Mouse (Mus musculus) brain, adult 2 months (tissue): ENCODE results near the gene Gm37240.

Source experiments
- DNase-seq: peaks from one replicate; pipeline ENCODE4 v3.0.0; 2011; ENCODE audit warnings: low read depth, low spot score

Gene Gm37240

GRCm38 (mm10) chr3:84615856-84616225 is 1271.5 kb downstream of the Gm37240 start:
- no peak for DNase-seq

- DNase-seq: peak; percentile 77
Observed at GRCm38 (mm10) chr3:84615050-84615855, 1272.1 kb downstream of the Gm37240 start.

GRCm38 (mm10) chr3:84610183-84610710 is 1277.1 kb downstream of the Gm37240 start:
- no peak for DNase-seq

- DNase-seq: no peak
Observed at GRCm38 (mm10) chr3:84603212-84603611, 1284.1 kb downstream of the Gm37240 start.

- DNase-seq: no peak
Observed at GRCm38 (mm10) chr3:84602759-84603158, 1284.6 kb downstream of the Gm37240 start.

- no peak for DNase-seq
Observed at GRCm38 (mm10) chr3:84601870-84602495, 1285.3 kb downstream of the Gm37240 start.

GRCm38 (mm10) chr3:84598756-84599155 is 1288.6 kb downstream of the Gm37240 start:
- no peak for DNase-seq

GRCm38 (mm10) chr3:84597996-84598734 is 1289.2 kb downstream of the Gm37240 start:
- no peak for DNase-seq

GRCm38 (mm10) chr3:84595677-84596234 is 1291.6 kb downstream of the Gm37240 start:
- DNase-seq: no peak

- DNase-seq: peak; percentile 81
Observed at GRCm38 (mm10) chr3:84594894-84595676, 1292.2 kb downstream of the Gm37240 start.

- no peak for DNase-seq
Observed at GRCm38 (mm10) chr3:84593274-84593673, 1294.0 kb downstream of the Gm37240 start, which contains the start of gene Tigd4. Tigd4 (plus strand) TSS chr3:84593574.

GRCm38 (mm10) chr3:84586736-84587135 is 1300.6 kb downstream of the Gm37240 start:
- DNase-seq: no peak

- DNase-seq: no peak
Observed at GRCm38 (mm10) chr3:84582913-84583276, 1304.4 kb downstream of the Gm37240 start.

- peak; percentile 97 for DNase-seq
Observed at GRCm38 (mm10) chr3:84582023-84582912, 1305.0 kb downstream of the Gm37240 start, which contains the start of gene Arfip1. Arfip1 (minus strand) TSS chr3:84582625.

GRCm38 (mm10) chr3:84581696-84582022 is 1305.7 kb downstream of the Gm37240 start:
- DNase-seq: peak; percentile 70

GRCm38 (mm10) chr3:84580716-84581115 is 1306.6 kb downstream of the Gm37240 start:
- DNase-seq: no peak

GRCm38 (mm10) chr3:84570501-84570900 is 1316.8 kb downstream of the Gm37240 start:
- no peak for DNase-seq

GRCm38 (mm10) chr3:84569587-84569986 is 1317.7 kb downstream of the Gm37240 start:
- DNase-seq: no peak

GRCm38 (mm10) chr3:84568540-84568939 is 1318.8 kb downstream of the Gm37240 start:
- peak; percentile 54 for DNase-seq

- DNase-seq: no peak
Observed at GRCm38 (mm10) chr3:84563415-84563814, 1323.9 kb downstream of the Gm37240 start.
